Mouse (Mus musculus) hindbrain, embryonic 10.5 days (tissue): ENCODE results near the gene Cracr2b. TPM values are rescaled to one million over a fixed set of nuclear protein-coding genes. Genes with fewer than 3 reads are reported as not detected.

Source experiments
- DNase-seq: peaks from one replicate; pipeline ENCODE4 v3.0.0-alpha.2; 2017; ENCODE audit warnings: low spot score
- H3K27ac ChIP-seq: fragments of 300-500 bp; sonication (generic); 2 replicates; pipeline ENCODE4 v1.5.1; 2016; ENCODE audit warnings: mild to moderate bottlenecking, moderate library complexity
- H3K27me3 ChIP-seq: fragments of 300-500 bp; sonication (generic); 2 replicates; pipeline ENCODE4 v1.6.1; 2016; ENCODE audit warnings: mild to moderate bottlenecking; ENCODE audit not compliant: poor library complexity, insufficient read depth, severe bottlenecking
- H3K36me3 ChIP-seq: fragments of 300-500 bp; sonication (generic); 2 replicates; pipeline ENCODE4 v1.6.1; 2016; ENCODE audit warnings: mild to moderate bottlenecking, moderate library complexity
- H3K4me1 ChIP-seq: fragments of 300-500 bp; sonication (generic); replicated peaks from 2 replicates; pipeline ENCODE4 v1.6.1; 2016; ENCODE audit warnings: mild to moderate bottlenecking
- H3K4me3 ChIP-seq: fragments of 300-500 bp; sonication (generic); 2 replicates; pipeline ENCODE4 v1.5.1; 2016; ENCODE audit warnings: mild to moderate bottlenecking, moderate library complexity
- H3K9me3 ChIP-seq: fragments of 300-500 bp; sonication (generic); 2 replicates; pipeline ENCODE4 v1.6.1; 2016; ENCODE audit warnings: mild to moderate bottlenecking, moderate library complexity
- WGBS: fragments of 180-500 bp; shearing (Covaris S2); methylation state at CpG from one replicate; pipeline ENCODE4 v1.1.7; 2016; 5-methylcytosine and 5-hydroxymethylcytosine counted together
- polyA plus RNA-seq: library from polyadenylated mRNA; unstranded; fragments of >200 nt; fragmentation: Nextera tagmentation; extraction: Ambion mirVana; gene quantifications from 2 replicates; pipeline ENCODE4 v1.2.1, GENCODE M21; 2016

The Cracr2b gene
- polyA plus RNA-seq, 1 experiment from 2014 or later, result 8.1 TPM

DNA sequence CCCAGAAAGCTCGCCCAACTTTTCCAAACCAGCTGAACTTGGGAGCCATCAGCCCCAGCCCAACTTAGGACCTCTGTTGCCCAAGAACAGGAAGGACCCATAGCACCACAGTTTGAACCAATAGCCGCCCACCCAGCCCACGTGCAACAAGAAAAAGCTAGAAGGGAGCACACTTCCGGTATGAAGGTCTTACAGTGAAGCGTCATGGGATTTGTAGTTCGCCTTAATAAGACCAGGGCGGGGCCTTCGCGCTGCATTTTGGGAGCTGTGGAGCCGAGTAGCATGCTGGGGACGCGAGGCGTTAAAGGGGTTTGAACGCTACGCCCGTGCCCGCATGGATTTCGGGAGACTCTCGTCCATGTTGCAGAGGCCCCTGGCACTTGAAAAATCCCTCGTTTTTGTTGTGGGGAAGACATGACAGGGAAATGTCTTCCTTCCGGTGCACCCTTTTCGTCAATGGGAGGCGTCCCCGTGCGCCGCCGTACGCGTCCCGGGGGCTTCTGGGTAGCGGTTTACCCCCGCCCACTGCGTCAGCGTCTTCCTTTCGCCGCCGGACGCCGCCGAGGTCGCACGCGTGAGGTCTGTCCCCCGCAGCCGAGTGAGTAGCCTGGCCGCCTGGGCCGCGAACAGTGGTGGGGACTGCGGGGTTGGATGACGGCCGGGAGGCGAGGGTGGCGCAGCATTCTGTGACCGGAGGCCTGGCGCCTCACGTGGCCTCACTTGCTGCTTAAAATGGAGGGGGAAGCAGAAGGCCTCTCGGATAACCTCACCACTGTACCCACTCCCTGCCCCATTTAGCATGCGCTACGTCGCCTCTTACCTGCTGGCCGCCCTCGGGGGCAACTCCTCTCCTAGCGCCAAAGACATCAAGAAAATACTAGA is 13.5 kb upstream of the Cracr2b start, which contains the start of gene Rplp2:
TSS of gene Rplp2 (plus strand) at position 261 of the 882 bp plus-strand sequence.
- Histone ChIP-seq H3K27me3 (no peaks in the 10 kb centered on the region), H3K36me3 (peaks cover 44% of the 10 kb centered on the region), H3K4me1 (peaks cover 36% of the 10 kb centered on the region), H3K27ac (peak within 1 kb of the TSS; percentile 96), H3K9me3 (no peaks in the 10 kb centered on the region), H3K4me3 (peak within 1 kb of the TSS; percentile 67)
- DNase-seq, result peak; percentile 95
- under 1% methylated on average over 63 of the region's 63 CpGs for WGBS

DNA sequence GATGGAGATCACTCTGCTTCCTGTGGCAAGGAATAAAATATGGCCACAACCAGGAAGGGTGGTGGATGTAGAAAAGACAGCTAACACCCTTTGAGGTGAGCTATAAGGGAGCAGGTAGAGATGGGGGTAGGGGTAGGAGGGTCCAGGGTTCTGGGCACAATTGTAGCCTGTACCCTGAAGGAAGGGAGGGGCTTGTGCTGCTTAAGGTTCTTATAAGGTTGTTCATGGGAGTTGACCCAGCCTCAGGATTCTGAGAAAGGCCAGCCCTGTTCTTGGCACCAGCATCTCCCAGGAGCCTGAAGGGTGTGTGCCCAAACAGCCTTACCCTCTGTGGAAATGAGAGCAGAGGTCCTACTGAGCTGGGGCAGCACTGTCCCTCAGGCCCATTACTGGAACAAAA is 9.0 kb upstream of the Cracr2b start:
- H3K4me1 ChIP-seq, result peaks cover 42% of the 10 kb centered on the region
- peaks cover 43% of the 10 kb centered on the region for H3K36me3 ChIP-seq
- peaks cover 6% of the 10 kb centered on the region for H3K27me3 ChIP-seq
- no peak for DNase-seq
- no peak overlapping the region for H3K4me3 ChIP-seq
- no peak overlapping the region for H3K27ac ChIP-seq
- H3K9me3 ChIP-seq, result no peaks in the 10 kb centered on the region

DNA sequence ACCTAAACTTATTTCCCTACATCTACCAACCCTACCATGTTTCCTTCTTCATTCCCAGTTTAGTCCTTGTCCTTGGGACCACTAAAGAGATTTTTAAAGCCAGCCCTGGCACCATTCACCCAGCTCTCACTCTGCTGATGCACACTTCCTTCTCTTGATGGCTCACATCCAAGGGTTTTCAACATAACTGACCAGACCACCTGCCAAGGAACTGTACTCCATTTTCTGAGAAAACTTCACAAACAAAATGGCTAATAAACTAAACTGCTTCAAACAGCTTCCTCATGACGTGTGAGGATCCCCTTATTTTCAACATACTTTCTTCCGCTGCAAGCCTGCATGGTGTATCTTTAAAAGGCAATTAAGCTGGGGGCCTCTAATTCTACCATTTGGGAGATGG is 7.3 kb upstream of the Cracr2b start:
- Histone ChIP-seq H3K4me3 (no peak overlapping the region), H3K27me3 (peaks cover 21% of the 10 kb centered on the region), H3K4me1 (peaks cover 43% of the 10 kb centered on the region), H3K9me3 (no peaks in the 10 kb centered on the region), H3K36me3 (peaks cover 48% of the 10 kb centered on the region), H3K27ac (no peak overlapping the region)
- 82% methylated on average over 2 of the region's 2 CpGs for WGBS
- DNase-seq, result no peak

DNA sequence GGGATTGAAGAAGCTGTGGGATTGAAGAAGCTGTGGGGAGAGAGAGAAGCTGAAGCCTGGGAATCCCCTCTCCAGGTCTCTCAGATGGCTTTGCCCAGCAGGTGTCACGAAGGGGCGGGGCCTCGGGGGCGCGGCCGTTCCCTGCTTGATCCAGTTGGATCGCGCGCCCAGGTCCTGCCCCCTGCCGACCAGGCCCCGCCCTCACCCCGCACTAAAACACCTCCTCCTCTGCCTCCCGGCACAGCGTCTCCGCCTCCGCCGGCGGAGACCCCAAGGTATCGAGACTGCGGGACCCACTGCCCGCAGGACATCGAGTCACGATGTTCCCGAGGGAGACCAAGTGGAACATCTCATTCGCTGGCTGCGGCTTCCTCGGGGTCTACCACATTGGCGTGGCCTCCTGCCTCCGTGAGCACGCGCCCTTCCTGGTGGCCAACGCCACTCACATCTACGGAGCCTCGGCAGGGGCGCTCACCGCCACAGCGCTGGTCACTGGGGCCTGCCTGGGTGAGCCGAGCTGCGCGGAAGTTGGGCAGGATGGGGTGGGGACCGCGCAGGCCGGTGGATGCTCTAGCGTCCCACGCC is 5.8 kb upstream of the Cracr2b start, which contains the start of gene Pnpla2:
TSS of gene Pnpla2 (plus strand) at position 232 of the 585 bp plus-strand sequence.
- no peaks in the 10 kb centered on the region for H3K9me3 ChIP-seq
- peak within 1 kb of the TSS; percentile 87 for H3K27ac ChIP-seq
- WGBS, result under 1% methylated on average over 45 of the region's 45 CpGs
- DNase-seq, result peak; percentile 89
- H3K4me1 ChIP-seq, result peaks cover 35% of the 10 kb centered on the region
- peaks cover 45% of the 10 kb centered on the region for H3K36me3 ChIP-seq
- peak within 1 kb of the TSS; percentile 80 for H3K4me3 ChIP-seq
- H3K27me3 ChIP-seq, result peaks cover 35% of the 10 kb centered on the region

DNA sequence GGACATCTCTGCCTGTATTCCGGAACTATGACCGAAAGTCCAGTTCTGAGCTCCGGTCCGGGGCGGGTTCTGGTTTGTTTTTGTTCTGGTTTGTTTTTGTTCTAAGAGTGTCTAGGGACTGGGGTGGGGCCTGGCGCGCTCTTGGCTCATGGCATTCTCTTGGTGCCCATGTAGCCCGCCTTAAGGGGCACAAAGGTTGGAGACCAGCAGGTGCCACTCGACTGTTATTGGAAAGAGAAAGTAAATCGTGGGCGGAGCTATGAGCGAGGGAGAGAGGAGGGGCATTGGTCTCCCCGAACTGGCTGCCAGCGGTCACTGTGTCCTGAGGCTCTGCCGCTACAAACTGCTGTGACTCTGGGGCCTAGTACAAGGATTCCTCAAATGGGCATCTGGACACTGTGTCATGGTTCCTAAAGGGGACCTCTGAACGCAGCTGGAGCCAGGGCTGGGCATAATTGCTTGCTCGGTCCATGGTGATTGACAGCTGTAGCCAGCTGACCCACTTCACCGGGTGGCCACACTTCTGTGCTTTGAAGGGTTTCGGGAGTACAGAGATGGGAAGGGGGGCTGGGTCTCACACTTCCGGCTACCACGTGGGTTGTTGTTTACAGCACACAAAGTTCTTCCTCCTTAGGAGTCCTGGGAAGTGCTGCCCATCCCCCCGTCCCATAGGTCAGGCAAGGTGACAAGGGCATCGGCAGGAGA is 5.1 kb upstream of the Cracr2b start:
- Histone ChIP-seq H3K27me3 (peaks cover 42% of the 10 kb centered on the region), H3K9me3 (no peaks in the 10 kb centered on the region), H3K27ac (peak overlapping the region; percentile 87), H3K4me3 (peak overlapping the region; percentile 80), H3K4me1 (peaks cover 35% of the 10 kb centered on the region), H3K36me3 (peaks cover 38% of the 10 kb centered on the region)
- peak; percentile 54 for DNase-seq
- WGBS, result 1% methylated on average over 23 of the region's 23 CpGs

DNA sequence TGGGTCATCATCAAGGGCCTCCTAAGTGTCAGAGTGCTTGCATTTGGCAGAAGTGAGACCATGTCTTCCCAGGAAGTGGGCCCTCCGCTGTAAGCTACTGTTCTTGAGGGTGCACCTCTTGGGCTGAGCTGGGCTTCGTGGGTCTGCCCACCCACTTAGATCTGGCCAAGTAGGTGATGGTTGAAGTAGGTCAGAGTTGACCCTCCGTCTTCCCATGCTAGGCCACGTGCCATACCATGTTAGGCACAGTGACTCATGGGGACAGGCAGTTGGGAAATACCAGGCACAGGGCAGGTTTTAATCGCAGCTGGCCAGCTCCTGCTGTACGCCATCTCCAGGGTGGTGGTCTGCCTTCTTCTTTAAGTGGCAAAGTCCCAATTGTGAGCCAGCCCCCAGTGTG is 4.2 kb upstream of the Cracr2b start:
- Histone ChIP-seq H3K27ac (no peak overlapping the region), H3K4me3 (peak overlapping the region; percentile 80; the same call in 1 of the 2 replicates), H3K27me3 (peaks cover 52% of the 10 kb centered on the region), H3K36me3 (peaks cover 29% of the 10 kb centered on the region), H3K4me1 (peaks cover 45% of the 10 kb centered on the region), H3K9me3 (no peaks in the 10 kb centered on the region)
- no peak for DNase-seq
- WGBS, result 88% methylated on average over 6 of the region's 6 CpGs

DNA sequence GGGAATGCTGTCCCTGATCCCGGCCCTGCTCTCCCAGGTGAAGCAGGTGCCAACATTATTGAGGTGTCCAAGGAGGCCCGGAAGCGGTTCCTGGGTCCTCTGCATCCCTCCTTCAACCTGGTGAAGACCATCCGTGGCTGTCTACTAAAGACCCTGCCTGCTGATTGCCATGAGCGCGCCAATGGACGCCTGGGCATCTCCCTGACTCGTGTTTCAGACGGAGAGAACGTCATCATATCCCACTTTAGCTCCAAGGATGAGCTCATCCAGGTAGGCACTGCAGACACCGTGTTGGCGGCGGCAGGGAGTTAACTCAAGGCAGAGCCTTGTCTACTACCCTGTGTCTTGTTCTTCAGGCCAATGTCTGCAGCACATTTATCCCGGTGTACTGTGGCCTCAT is 3.7 kb upstream of the Cracr2b start:
- Histone ChIP-seq H3K4me3 (peak overlapping the region; percentile 80; the same call in 1 of the 2 replicates), H3K4me1 (peaks cover 50% of the 10 kb centered on the region), H3K36me3 (peaks cover 24% of the 10 kb centered on the region), H3K9me3 (no peaks in the 10 kb centered on the region), H3K27ac (no peak overlapping the region), H3K27me3 (peaks cover 57% of the 10 kb centered on the region)
- WGBS, result 93% methylated on average over 14 of the region's 14 CpGs
- DNase-seq, result no peak

DNA sequence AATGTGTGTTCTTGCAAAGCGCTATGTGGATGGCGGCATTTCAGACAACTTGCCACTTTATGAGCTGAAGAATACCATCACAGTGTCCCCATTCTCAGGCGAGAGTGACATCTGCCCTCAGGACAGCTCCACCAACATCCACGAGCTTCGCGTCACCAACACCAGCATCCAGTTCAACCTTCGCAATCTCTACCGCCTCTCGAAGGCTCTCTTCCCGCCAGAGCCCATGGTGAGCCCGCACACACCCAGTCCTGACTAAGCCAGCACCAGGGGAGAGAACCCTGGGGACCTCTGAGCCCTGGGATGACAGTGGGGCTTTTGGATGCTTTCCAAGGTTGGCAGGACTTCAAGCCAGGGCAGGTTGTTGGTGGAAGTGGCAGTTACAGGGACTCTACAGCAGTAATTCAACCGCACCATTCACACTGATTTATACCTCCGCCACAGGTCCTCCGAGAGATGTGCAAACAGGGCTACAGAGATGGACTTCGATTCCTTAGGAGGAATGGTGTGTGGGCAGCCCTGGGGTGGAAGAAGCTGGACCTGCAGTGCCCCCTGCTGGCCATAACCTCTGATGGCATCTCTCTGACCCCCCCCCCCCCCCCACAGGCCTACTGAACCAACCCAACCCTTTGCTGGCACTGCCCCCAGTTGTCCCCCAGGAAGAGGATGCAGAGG is 2.8 kb upstream of the Cracr2b start:
- peaks cover 66% of the 10 kb centered on the region for H3K27me3 ChIP-seq

DNA sequence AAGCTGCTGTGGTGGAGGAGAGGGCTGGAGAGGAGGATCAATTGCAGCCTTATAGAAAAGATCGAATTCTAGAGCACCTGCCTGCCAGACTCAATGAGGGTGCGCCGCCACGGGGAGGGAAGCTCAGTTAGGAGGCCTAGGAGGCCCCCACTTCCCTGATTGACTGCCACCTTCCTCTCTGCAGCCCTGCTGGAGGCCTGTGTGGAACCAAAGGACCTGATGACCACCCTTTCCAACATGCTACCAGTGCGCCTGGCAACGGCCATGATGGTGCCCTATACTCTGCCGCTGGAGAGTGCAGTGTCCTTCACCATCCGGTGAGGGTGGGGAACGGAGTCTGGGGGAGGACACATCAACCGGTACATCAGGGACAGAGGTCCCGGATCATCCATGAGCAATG is 2.2 kb upstream of the Cracr2b start:
- Histone ChIP-seq H3K4me1 (peaks cover 61% of the 10 kb centered on the region), H3K27me3 (peaks cover 71% of the 10 kb centered on the region), H3K9me3 (no peaks in the 10 kb centered on the region), H3K4me3 (no peak overlapping the region), H3K36me3 (peaks cover 21% of the 10 kb centered on the region), H3K27ac (no peak overlapping the region)
- no peak for DNase-seq
- 90% methylated on average over 11 of the region's 11 CpGs for WGBS

More for the DNA sequence above, 2.8 kb upstream of the Cracr2b start:
- DNase-seq, result peak; percentile 55
- H3K4me1 ChIP-seq, result peaks cover 55% of the 10 kb centered on the region
- H3K9me3 ChIP-seq, result no peaks in the 10 kb centered on the region
- WGBS, result 79% methylated on average over 15 of the region's 15 CpGs
- H3K36me3 ChIP-seq, result peaks cover 21% of the 10 kb centered on the region
- H3K27ac ChIP-seq, result no peak overlapping the region
- no peak overlapping the region for H3K4me3 ChIP-seq

DNA sequence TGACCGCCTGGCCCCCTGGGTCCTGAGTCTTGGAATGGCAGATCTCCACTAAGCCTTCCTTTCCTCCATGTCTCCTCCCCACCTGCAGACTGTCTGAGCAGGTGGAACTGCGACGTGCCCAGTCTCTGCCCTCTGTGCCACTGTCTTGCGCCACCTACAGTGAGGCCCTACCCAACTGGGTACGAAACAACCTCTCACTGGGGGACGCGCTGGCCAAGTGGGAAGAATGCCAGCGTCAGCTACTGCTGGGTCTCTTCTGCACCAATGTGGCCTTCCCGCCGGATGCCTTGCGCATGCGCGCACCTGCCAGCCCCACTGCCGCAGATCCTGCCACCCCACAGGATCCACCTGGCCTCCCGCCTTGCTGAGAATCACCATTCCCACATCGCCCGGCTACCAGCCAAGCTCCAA is 1.6 kb upstream of the Cracr2b start:
- 88% methylated on average over 17 of the region's 17 CpGs for WGBS
- peaks cover 21% of the 10 kb centered on the region for H3K36me3 ChIP-seq
- H3K4me1 ChIP-seq, result peaks cover 64% of the 10 kb centered on the region
- no peak overlapping the region for H3K27ac ChIP-seq
- DNase-seq, result no peak
- no peak overlapping the region for H3K4me3 ChIP-seq
- H3K9me3 ChIP-seq, result no peaks in the 10 kb centered on the region
- peaks cover 78% of the 10 kb centered on the region for H3K27me3 ChIP-seq

DNA sequence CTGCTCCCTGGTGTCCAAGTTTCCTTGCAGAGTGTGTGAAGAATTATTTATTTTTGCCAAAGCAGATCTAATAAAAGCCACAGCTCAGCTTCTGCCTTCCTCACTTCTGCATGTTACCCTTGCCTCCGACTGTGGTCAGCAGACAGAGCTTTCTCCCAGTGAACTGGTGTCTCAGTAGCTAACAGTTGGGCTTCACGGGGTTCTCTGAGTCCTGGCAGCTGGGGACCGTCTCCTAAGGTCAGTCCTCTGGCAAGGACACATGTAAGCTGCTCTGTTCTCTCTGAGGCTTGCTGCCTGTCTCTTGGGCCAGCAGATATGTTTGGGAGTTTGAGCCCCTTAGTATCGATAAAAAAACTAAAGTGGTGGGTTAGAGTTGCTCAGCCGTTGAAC is 898 bp upstream of the Cracr2b start:
- peaks cover 64% of the 10 kb centered on the region for H3K4me1 ChIP-seq
- H3K27me3 ChIP-seq, result peaks cover 85% of the 10 kb centered on the region
- DNase-seq, result no peak
- H3K4me3 ChIP-seq, result no peak overlapping the region
- 75% methylated on average over 5 of the region's 5 CpGs for WGBS
- no peak overlapping the region for H3K27ac ChIP-seq
- H3K36me3 ChIP-seq, result peaks cover 21% of the 10 kb centered on the region
- H3K9me3 ChIP-seq, result no peaks in the 10 kb centered on the region

DNA sequence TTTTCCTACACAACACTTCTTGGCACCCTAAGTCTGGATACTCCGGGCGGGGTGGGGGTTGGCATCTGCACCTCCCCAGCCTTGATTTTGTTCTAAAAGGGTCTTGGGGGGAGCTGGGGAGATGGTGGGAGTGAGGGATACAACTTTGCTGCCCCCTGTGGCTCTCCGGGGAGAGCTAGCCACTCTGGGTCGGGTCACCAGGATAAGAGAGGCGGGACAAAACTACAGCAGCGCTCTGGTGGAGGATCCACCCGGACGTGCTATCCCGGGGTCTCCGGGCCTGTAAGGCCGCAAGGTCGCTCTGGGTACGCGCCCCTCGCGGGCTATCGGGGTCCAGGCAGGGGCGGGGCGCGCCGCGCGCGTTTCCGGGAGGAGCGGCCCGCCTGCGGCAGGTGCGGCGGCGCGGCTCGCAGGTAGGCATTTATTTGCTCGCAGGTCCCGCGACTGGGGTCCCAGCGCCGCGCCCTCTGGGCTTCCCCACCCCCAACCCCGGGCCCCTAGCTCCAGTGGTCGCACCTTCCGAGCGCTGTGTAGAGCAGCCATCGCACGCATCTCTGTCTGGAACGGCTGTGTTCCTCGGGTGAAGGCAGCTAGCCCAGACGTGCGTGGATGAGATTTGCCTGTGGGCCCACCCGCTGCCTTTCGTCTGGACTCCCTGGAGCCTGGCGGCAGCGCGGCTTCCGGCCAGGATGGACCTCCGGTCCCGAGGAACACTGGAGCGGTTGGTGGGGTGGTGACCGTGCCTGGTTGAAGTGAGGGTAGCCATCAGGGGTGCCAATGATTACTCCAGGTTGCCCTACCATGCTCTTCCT is 833 bp downstream of the Cracr2b start:
- no peaks in the 10 kb centered on the region for H3K9me3 ChIP-seq
- peak overlapping the region; percentile 54 for H3K4me3 ChIP-seq
- H3K27me3 ChIP-seq, result peaks cover 98% of the 10 kb centered on the region
- peaks cover 60% of the 10 kb centered on the region for H3K4me1 ChIP-seq
- 3% methylated on average over 59 of the region's 59 CpGs for WGBS
- H3K27ac ChIP-seq, result peak overlapping the region; percentile 75
- no peak for DNase-seq
- H3K36me3 ChIP-seq, result peaks cover 21% of the 10 kb centered on the region
